Mouse (Mus musculus) E14TG2a.4 (cell line): ENCODE results near the gene Tex30.

Experiments used
- CTCF ChIP-seq: conservative IDR thresholded peaks from 2 replicates; pipeline ENCODE4 v1.5.1; 2014; ENCODE audit warnings: low read length
- NANOG ChIP-seq: IDR thresholded peaks from 2 replicates; pipeline ENCODE4 v1.6.1; 2014; ENCODE audit warnings: borderline replicate concordance, low read length, mixed read lengths
- POU5F1 ChIP-seq: IDR thresholded peaks from 2 replicates; pipeline ENCODE4 v1.6.1; 2014; ENCODE audit warnings: low read length, borderline replicate concordance

- TF ChIP-seq CTCF (no peak), NANOG (no peak), POU5F1 (no peak)
These were observed 59.7 kb downstream of the Tex30 start for GRCm38 (mm10) chr1:44042555-44042915.
